Comparison of ENCODE assay signal across 31 mouse cellular contexts in the genomic region with DNA sequence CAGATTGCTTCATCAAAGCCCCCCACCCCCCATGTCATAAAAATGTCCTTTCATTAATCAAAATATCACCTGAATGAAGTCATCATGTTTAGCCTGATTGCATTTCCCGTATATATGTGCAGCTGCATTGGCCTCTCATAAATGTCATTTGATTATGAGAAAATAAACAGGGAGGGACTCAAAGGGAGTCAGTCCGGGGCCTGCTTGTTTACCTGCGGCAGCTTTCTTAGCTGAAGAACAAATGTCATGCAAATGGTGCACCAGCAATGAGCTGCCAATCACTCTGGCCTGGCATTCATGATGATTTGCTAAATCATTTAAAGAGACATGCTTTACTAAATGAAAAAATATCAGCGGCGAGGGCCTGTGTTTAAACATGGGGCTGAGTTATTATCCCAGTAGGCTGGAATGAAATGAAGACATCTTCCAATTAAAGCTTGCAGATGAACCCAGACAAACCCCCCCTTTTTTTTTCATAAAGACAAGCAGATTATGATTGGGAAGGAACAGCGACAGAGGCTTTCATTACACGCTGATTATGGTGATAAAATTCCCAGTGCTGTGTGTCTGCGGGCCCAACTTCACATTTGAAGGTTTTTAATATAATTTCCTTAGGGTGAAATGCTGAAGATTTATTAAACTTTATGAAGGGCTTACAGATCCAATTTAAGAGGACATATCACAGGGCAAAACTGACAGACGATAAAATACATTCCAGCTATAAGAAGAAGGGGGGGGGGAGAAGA.
DNase-seq lines count a peak whose midpoint lies in the region; ATAC-seq and TF ChIP-seq lines count a peak whose summit lies in the region.
"Had no signal": no experiment of that assay in that cellular context is flagged by ENCODE, and none has a peak within 500 bp of the region (broad histone marks: within the 10 kb centered on the region; RNA-seq: fewer than 3 reads in every experiment).

No protein-coding gene starts in this region.

- DNase-seq in forebrain, embryonic 14.5 days (ENCODE audit: low spot score) = peak; percentile 46
- DNase-seq in layer of hippocampus, postnatal 14 days (ENCODE audit: low spot score in 2 of 2) = peak; percentile 9 to 16
- DNase-seq in layer of hippocampus, adult 2 months (ENCODE audit: low spot score in 2 of 2) = no peak
- DNase-seq in hindbrain, postnatal 0 days (ENCODE audit: low spot score) = peak; percentile 10
- peak; percentile 22 for DNase-seq in midbrain, postnatal 0 days (ENCODE audit: low spot score)
- DNase-seq in frontal cortex, postnatal 10 days (ENCODE audit: low spot score in 2 of 2) = no peak
- no peak for DNase-seq in gastrocnemius, postnatal 25 days
- DNase-seq: adrenal gland, postnatal 10 days; cerebellum, adult 18-20 months; cerebellum, postnatal 14 days; gastrocnemius, postnatal 14 days; heart, adult 11 months; kidney, adult 11 months; kidney, postnatal 14 days; lung, embryonic 14.5 days; lung, postnatal 14 days; retina, postnatal 1 day; right cerebral cortex, postnatal 14 days had no signal

- no peak overlapping the region for H3K4me3 ChIP-seq in forebrain, embryonic 14.5 days (ENCODE audit: low read depth, low read length)
- no peak overlapping the region for H3K4me3 ChIP-seq in forebrain, embryonic 13.5 days
- no peak overlapping the region for H3K4me3 ChIP-seq in layer of hippocampus, adult 2 months
- no peak overlapping the region for H3K4me3 ChIP-seq in hindbrain, postnatal 0 days (ENCODE audit: low read length)
- H3K4me3 ChIP-seq in midbrain, postnatal 0 days (ENCODE audit: low read depth, low read length) = no peak overlapping the region
- H3K4me3 ChIP-seq: embryonic facial prominence, embryonic 10.5 days; embryonic facial prominence, embryonic 15.5 days; heart, embryonic 10.5 days; heart, embryonic 15.5 days; left cerebral cortex, adult 2 months; limb, embryonic 12.5 days; liver, embryonic 15.5 days; neural tube, embryonic 12.5 days; stomach, embryonic 15.5 days had no signal

- no peak for ATAC-seq in forebrain, embryonic 14.5 days
- no peak for ATAC-seq in forebrain, embryonic 13.5 days
- ATAC-seq in hindbrain, postnatal 0 days = peak; percentile 32; the same call in 1 of the 2 replicates
- no peak for ATAC-seq in midbrain, postnatal 0 days (ENCODE audit: low FRiP score)
- ATAC-seq: inflammation-experienced regulatory T-cells, adult 6 months; Patski had no signal

- H3K4me2 ChIP-seq in forebrain, embryonic 14.5 days (ENCODE audit: low read length) = no peak overlapping the region
- H3K4me2 ChIP-seq in forebrain, embryonic 13.5 days = no peak overlapping the region
- H3K4me2 ChIP-seq in hindbrain, postnatal 0 days (ENCODE audit: low read depth, low read length) = no peak overlapping the region
- H3K4me2 ChIP-seq in midbrain, postnatal 0 days (ENCODE audit: low read depth, low read length, poor library complexity, severe bottlenecking) = no peak overlapping the region
- H3K4me2 ChIP-seq: embryonic facial prominence, embryonic 15.5 days; heart, embryonic 15.5 days; limb, embryonic 12.5 days; liver, embryonic 15.5 days; lung, embryonic 14.5 days; neural tube, embryonic 12.5 days; stomach, embryonic 15.5 days had no signal

- no peak overlapping the region for H3K9ac ChIP-seq in forebrain, embryonic 14.5 days (ENCODE audit: low read length)
- H3K9ac ChIP-seq in forebrain, embryonic 13.5 days = no peak overlapping the region
- no peak overlapping the region for H3K9ac ChIP-seq in hindbrain, postnatal 0 days (replicated peaks; ENCODE audit: low read length)
- H3K9ac ChIP-seq in midbrain, postnatal 0 days (replicated peaks; ENCODE audit: low read length, poor library complexity, severe bottlenecking) = no peak overlapping the region
- H3K9ac ChIP-seq: embryonic facial prominence, embryonic 15.5 days; heart, embryonic 15.5 days; limb, embryonic 12.5 days; liver, embryonic 15.5 days; lung, embryonic 14.5 days; neural tube, embryonic 12.5 days; stomach, embryonic 15.5 days had no signal

- no peaks in the 10 kb centered on the region for H3K4me1 ChIP-seq in forebrain, embryonic 14.5 days (ENCODE audit: control insufficient read depth, insufficient read depth, low read length)
- 0 out of 2 replicates have a peak, but pooled peaks cover 3% of the 10 kb centered on the region for H3K4me1 ChIP-seq in forebrain, embryonic 13.5 days
- no peaks in the 10 kb centered on the region for H3K4me1 ChIP-seq in hindbrain, postnatal 0 days (ENCODE audit: insufficient read depth, low read length)
- no peaks in the 10 kb centered on the region for H3K4me1 ChIP-seq in midbrain, postnatal 0 days (ENCODE audit: insufficient read depth, low read length)
- H3K4me1 ChIP-seq: embryonic facial prominence, embryonic 10.5 days; embryonic facial prominence, embryonic 15.5 days; heart, embryonic 10.5 days; heart, embryonic 15.5 days; limb, embryonic 12.5 days; liver, embryonic 15.5 days; neural tube, embryonic 12.5 days; stomach, embryonic 15.5 days had no signal

- no peaks in the 10 kb centered on the region for H3K27me3 ChIP-seq in forebrain, embryonic 14.5 days (replicated peaks; ENCODE audit: control insufficient read depth, insufficient read depth, low read length)
- no peaks in the 10 kb centered on the region for H3K27me3 ChIP-seq in forebrain, embryonic 13.5 days
- no peaks in the 10 kb centered on the region for H3K27me3 ChIP-seq in hindbrain, postnatal 0 days (ENCODE audit: insufficient read depth, low read length)
- H3K27me3 ChIP-seq in midbrain, postnatal 0 days (ENCODE audit: insufficient read depth, low read length) = no peaks in the 10 kb centered on the region
- H3K27me3 ChIP-seq: embryonic facial prominence, embryonic 15.5 days; heart, embryonic 15.5 days; limb, embryonic 12.5 days; liver, embryonic 15.5 days; neural tube, embryonic 12.5 days; stomach, embryonic 15.5 days had no signal

- H3K27ac ChIP-seq in forebrain, embryonic 14.5 days (ENCODE audit: low read depth, low read length) = no peak overlapping the region
- H3K27ac ChIP-seq in forebrain, embryonic 13.5 days = no peak overlapping the region
- H3K27ac ChIP-seq in layer of hippocampus, adult 2 months = no peak overlapping the region
- H3K27ac ChIP-seq in hindbrain, postnatal 0 days = no peak overlapping the region
- no peak overlapping the region for H3K27ac ChIP-seq in midbrain, postnatal 0 days (ENCODE audit: low read depth, low read length)
- H3K27ac ChIP-seq: embryonic facial prominence, embryonic 10.5 days; embryonic facial prominence, embryonic 15.5 days; heart, embryonic 10.5 days; heart, embryonic 15.5 days; left cerebral cortex, adult 2 months; limb, embryonic 12.5 days; liver, embryonic 15.5 days; neural tube, embryonic 12.5 days; stomach, embryonic 15.5 days had no signal

- WGBS in forebrain, embryonic 14.5 days = 63% methylated on average over 9 of the region's 9 CpGs
- 62% methylated on average over 9 of the region's 9 CpGs for WGBS in forebrain, embryonic 13.5 days
- 42% methylated on average over 9 of the region's 9 CpGs for WGBS in hindbrain, postnatal 0 days
- 45% methylated on average over 9 of the region's 9 CpGs for WGBS in midbrain, postnatal 0 days

- TF ChIP-seq CTCF in layer of hippocampus, adult 2 months (conservative IDR thresholded peaks at IDR 0.05) = no peak
- TF ChIP-seq CTCF in hindbrain, postnatal 0 days (IDR thresholded peaks at IDR 0.05; ENCODE audit: low read depth) = no peak
- TF ChIP-seq CTCF in midbrain, postnatal 0 days (IDR thresholded peaks at IDR 0.05) = no peak

- no peaks in the 10 kb centered on the region for H3K36me3 ChIP-seq in forebrain, embryonic 14.5 days (ENCODE audit: control insufficient read depth, insufficient read depth, low read length)
- H3K36me3 ChIP-seq in forebrain, embryonic 13.5 days (ENCODE audit: poor library complexity, severe bottlenecking) = no peaks in the 10 kb centered on the region
- H3K36me3 ChIP-seq in hindbrain, postnatal 0 days (ENCODE audit: insufficient read depth, low read length) = no peaks in the 10 kb centered on the region
- H3K36me3 ChIP-seq in midbrain, postnatal 0 days (ENCODE audit: insufficient read depth, low read length) = no peaks in the 10 kb centered on the region
- H3K36me3 ChIP-seq: embryonic facial prominence, embryonic 10.5 days; embryonic facial prominence, embryonic 15.5 days; G1E; heart, embryonic 10.5 days; heart, embryonic 15.5 days; limb, embryonic 12.5 days; liver, embryonic 15.5 days; neural tube, embryonic 12.5 days; stomach, embryonic 15.5 days had no signal

- no peaks in the 10 kb centered on the region for H3K9me3 ChIP-seq in forebrain, embryonic 14.5 days (replicated peaks; ENCODE audit: control insufficient read depth, low read length)
- no peaks in the 10 kb centered on the region for H3K9me3 ChIP-seq in forebrain, embryonic 13.5 days (replicated peaks)
- no peaks in the 10 kb centered on the region for H3K9me3 ChIP-seq in hindbrain, postnatal 0 days (ENCODE audit: low read length)
- H3K9me3 ChIP-seq in midbrain, postnatal 0 days (ENCODE audit: low read length) = no peaks in the 10 kb centered on the region
- H3K9me3 ChIP-seq: embryonic facial prominence, embryonic 10.5 days; embryonic facial prominence, embryonic 15.5 days; G1E; heart, embryonic 10.5 days; heart, embryonic 15.5 days; limb, embryonic 12.5 days; liver, embryonic 15.5 days; neural tube, embryonic 12.5 days; stomach, embryonic 15.5 days had no signal

Comparison
In these comparisons a context has a peak if more than half of its experiments do, and no peak if none do; other contexts are left out.
1. DNase-seq: peak in forebrain, embryonic 14.5 days (single experiment), layer of hippocampus, postnatal 14 days (2 of 2), hindbrain, postnatal 0 days (single experiment) and midbrain, postnatal 0 days (single experiment); none in layer of hippocampus, adult 2 months (0 of 2), frontal cortex, postnatal 10 days (0 of 2) and gastrocnemius, postnatal 25 days (single experiment).